Mouse (Mus musculus) ovary, postnatal 10 days (tissue): Measurements from ENCODE around the gene Rnf103.

ENCODE experiments used
- DNase-seq: peaks from one replicate; pipeline ENCODE4 v3.0.0; 2022; ENCODE audit warnings: low spot score

Gene Rnf103

DNA sequence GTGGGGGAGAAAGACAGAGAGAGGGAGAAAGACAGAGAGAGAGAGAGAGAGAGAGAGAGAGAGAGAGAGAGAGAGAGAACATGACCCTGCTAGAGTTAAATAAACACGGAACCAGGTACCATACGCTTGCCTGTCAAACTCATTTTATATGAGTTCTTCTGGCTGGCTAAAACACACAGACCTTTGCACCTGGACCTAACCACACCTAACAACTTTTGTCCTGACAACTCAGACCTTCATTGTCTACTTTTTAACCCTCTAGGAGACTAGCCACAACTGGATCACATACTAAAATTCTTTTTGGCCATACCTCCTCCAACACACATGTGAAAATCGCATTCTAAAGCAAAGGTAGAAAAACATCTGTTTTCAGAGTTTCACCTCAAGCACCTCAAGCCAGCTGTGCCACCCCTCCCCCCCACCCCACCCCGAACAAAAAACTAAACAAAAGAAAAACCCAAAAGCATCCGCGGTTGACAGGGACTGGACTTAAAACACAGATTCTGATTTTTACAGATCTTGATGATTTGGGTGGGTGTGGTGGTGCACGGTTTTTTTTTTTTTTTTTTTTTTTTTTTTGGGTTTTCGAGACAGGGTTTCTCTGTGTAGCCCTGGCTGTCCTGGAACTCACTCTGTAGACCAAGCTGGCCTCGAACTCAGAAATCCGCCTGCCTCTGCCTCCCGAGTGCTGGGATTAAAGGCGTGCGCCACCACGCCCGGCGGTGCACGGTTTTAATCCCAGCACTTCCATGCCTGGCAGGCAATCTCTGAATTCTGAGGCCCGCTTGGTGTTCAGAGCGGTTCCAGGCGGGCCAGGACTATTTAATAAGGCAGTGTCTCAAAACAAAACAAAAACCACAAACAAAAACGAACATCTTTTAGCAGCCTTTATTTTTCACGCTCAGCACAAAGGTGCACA, 679 bp upstream of the Rnf103 start:
- no peak for DNase-seq

- DNase-seq, result peak; percentile 49
Measured at GRCm38 (mm10) chr6:71494341-71495020, 787 bp downstream of the Rnf103 start.

GRCm38 (mm10) chr6:71500575-71500974, 6.9 kb downstream of the Rnf103 start:
- no peak for DNase-seq

DNA sequence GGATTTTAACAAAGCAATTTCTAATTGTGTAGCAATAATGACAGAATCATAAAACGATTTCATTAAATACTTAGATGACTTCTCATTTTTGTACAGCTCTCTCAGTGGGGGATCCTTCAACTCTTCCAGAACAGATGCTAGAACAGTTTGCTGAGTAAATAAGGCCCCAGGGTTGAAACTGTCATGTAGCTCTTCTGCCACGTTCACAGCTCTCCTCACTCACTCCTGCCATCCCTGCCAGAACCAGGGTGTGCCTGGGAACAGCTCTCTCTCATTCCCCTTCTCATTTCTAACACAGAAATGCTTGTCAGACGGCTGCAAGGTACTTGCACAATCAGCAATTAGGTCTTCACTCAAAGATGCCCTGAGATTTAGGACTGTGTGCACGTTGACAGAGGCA, 9.3 kb downstream of the Rnf103 start:
- no peak for DNase-seq

GRCm38 (mm10) chr6:71503670-71504069, 10.0 kb downstream of the Rnf103 start:
- no peak for DNase-seq

DNA sequence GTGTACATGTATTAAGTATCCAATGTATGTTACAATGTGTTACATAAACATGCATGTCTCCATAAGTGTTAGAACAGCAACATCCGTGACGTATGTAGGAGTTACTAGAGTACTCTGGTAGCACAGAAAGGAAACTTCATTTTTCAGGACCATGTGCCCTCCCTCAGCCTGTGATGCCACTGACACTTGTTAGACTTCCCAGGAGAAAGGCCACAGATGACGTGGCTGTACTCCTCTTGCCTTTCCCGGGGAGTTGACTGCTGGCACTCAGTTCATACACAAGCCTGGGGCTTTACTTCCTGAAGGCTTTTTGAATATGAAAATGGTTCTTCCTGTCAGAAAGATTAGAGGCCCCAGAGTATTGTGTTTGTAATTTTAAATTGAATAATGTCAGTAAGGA, 10.4 kb downstream of the Rnf103 start:
- no peak for DNase-seq

GRCm38 (mm10) chr6:71505671-71506070, 12.0 kb downstream of the Rnf103 start:
- DNase-seq, result no peak

- DNase-seq, result no peak
Measured at GRCm38 (mm10) chr6:71519476-71519875, 25.8 kb downstream of the Rnf103 start.

DNA sequence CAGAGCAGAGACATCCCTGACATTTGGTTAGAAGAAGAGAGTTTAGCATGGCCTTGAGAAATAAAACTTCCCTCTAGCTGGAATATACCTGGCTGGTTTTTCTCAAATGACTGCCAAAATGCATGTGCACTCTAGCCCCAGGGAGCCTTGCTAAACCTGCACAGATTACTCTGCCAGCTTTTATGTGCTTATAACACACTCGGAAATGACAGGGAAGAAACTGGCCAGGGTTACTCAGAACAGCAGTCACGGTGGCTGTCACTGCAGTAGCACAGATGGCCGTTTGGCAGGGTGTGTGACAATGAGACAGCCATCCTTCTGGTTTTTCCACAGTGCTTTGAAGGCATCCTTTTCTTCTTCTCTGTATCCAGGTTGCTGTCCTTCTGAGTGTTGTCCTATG, 31.9 kb downstream of the Rnf103 start:
- no peak for DNase-seq

DNA sequence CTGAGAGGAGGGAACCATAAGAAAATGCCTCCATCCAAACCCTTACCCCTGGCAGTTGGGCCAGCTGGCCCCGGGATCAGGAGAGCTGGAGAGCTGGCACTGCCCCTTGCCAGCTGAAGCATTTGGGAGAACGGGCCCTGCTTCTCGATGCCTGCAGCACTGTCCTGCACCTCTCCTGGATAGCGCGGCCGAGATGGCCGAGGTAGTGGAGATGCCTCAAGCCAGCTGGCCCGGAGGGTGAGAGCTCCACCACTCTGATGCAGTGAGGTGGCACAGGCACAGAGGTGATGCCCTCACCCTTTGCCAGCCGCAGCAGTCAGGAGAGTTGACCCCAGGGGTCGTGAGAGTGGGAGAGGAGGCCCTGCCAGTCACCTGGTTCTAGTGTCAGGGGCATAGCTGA, 33.4 kb downstream of the Rnf103 start:
- DNase-seq, result no peak

DNA sequence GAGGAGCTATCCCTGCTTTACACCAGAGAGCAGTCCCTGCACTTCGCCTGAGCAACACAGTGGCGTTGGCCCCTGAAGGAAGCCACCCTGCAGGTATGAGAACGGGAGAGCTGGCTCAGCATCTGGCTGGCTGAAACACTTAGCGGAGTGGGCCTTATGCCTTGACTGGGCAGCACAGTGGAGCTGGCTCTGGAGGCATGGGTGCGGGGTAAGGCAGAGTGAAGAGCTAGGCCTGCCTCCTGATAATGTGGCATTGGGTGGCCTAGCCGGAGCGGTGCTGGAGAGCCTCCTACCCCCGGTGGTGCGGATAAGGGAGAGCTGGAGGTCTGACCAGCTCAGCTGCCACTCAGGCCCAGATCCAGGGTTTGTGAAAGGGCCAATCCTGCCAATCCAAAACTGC, 34.1 kb downstream of the Rnf103 start:
- no peak for DNase-seq

DNA sequence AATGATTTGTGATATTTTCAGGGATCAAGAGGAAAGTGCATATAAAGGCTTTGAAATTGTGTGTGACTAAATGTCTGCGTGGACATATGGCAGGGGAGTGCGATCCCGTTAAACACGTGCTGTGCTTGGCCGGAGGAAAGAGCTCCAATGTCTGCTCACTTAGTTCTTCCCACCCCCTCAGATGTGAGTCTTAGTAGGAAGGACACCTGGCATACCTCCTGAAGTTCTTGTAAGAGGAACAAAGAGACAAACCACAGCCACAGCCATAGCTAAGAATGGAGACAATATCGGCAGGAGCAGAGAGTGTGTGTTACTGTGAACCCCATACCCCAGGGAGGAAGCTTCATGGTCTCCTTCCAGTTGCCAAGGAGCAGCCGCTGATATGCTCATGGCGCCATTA, 36.5 kb downstream of the Rnf103 start:
- DNase-seq, result no peak

DNA sequence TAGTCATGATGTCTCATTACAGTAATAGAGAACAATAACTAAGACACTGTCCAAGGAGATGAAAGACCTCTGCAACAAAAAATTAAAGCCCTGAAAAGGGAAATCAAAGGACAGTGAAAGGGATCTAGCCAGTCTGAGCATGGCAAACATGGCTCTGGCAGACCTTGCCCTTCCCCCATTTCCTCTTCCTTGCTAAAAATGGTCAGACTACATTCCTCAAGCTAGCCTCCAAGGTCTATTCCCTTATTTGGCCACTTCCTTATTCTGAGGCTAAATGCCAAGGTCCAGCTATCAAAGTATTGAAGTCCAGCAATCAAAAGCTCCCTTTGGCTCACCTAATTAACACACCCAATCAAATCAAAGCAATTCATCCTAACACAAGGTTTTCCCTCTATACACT, 43.6 kb downstream of the Rnf103 start:
- DNase-seq, result no peak

DNA sequence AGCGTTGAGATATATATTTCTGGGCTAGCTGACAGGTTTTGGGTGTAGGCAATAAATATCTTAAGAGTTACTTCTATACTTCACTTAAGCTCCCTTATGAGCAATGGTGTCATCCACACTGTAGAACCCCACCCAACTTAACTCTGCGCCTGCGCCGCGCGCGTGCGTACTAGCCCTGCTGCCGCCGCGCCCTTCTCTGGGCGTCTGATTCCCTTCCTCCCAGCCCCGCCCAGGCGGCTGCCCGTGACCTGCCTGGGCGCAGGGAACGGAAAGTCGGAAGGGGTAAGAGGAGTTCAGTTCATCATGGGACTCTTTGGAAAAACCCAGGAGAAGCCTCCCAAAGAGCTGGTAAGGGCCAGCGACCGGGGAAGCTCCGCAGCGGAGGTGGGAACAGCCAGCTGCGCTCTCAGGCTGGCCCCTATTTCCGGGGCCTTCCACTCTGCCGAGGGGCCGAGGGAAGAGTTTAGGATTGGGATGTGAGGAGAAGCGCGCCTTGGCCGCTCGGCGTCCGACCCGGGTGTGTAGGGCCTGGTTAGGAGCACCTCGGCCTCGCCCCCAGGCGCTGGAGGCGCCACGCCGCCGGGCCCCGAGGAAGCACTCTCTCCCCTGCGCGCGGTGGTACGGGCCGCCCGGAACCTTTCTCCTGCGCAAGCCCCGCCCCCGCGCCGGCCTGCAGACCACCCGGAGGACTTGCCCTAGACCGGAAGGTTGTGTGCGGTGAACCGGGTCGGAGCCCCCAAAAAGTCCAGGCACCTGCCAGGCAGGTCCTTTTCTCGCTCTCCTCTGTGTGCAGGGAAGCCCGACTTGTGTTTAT, 50.2 kb downstream of the Rnf103 start, which contains the start of gene Chmp3:
Chmp3 (plus strand) TSS at position 112 of the 814 bp plus-strand sequence.
- DNase-seq, result peak; percentile 99

DNA sequence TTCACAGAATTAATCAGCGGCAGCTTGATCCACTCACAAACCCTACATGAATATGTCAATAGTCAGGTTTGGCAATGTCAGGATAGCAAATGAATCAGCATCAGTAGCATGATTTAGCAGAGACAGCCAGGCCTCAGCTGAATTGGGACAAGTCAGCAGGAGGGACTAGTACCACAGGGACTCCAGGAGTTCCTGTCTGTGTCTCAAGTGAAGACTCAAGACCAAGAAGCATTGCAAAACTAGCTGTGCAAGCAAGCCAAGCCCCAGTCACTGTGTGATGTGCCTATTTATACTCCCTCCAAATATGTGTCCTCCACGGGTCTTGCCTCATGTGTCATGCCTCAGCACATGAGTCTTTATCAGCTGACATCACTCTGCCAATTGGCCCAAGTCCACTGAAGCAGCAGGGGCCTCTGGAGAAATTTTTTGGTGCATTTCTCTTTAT, 61.8 kb downstream of the Rnf103 start:
- no peak for DNase-seq

DNA sequence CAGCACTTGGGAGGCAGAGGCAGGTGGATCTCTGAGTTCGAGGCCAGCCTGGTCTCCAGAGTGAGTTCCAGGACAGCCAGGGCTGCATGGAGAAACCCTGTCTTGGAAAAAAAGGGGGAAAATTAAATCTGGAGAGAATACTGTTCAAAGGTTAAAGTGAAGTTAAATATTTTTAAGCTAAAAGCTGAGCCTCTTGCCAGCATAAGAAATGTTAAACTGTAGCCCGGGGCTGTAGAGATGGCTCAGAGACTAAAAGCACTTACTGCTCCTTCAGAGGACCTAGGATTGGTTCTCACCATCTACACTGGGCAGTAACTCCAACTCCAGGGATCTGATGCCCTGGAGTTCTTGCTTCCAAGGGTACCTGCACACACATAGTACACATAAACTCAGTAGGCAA, 63.1 kb downstream of the Rnf103 start:
- no peak for DNase-seq
